Mouse (Mus musculus): ENCODE measurements around the gene Zfr. TPM values are rescaled to one million over a fixed set of nuclear protein-coding genes. Genes with fewer than 3 reads are reported as not detected.
A peak's percentile ranks its signal among the peaks of the same experiment; 100 is the strongest.
"Not testable (repeated sequence)": the region's sequence is repeated elsewhere in the genome, so short reads cannot be mapped to it uniquely, and the experiment has no call there.

Gene Zfr
- polyA plus RNA-seq, 1 experiment from 2014 or later, result 149 TPM

DNA sequence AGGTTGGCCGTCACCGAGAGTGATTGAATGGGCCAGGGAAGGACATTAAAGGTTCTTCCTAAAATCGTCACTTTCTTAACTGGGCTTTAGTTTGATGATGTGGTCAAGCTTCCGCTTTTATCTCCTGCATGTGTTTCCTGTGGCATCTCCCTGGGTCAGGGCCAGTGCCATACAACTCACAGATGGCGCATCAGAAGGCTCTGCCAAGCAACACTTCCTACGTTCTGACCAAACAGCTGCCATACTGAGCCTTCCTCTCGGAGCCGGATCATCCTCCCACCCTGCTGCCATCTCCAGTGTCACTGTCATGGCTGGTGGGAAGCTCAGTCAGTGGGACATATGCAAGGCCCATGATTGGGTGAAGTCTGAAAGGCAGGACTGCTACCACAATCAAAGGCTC lies 93.9 kb downstream of the Zfr start:
- Histone ChIP-seq H3K4me3 (replicated peaks) (no peak overlapping the region), H3K27me3 (no peaks in the 10 kb centered on the region), H3K36me3 (no peaks in the 10 kb centered on the region), H3K27ac (no peak overlapping the region), H3K4me1 (replicated peaks) (peaks cover 54% of the 10 kb centered on the region), H3K9ac (replicated peaks) (no peak overlapping the region), H3K9me3 (no peaks in the 10 kb centered on the region), H3K4me2 (replicated peaks) (no peak overlapping the region)
- ATAC-seq, result no peak
- 87% methylated on average over 8 of the region's 8 CpGs for WGBS

DNA sequence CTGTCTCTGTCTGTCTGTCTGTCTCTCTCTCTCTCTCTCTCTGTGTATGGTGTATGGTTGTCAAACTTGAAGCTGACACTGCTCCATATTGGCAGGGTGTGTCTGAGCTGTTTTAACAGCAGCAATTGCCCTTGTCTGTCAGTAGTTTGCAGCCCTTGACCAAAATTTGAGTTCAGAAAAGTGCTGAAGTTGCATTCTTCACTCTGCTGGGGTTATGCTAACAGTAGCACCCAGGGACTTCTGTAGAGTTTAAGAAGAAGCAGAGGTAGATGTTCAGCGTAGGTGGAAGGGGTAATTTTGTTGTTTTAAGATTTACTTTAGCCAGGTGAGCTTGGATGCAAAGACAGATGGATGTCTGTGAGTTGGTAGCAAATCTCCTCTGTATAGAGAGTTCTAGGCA lies 94.6 kb downstream of the Zfr start:
- WGBS, result 87% methylated on average over 1 of the region's 1 CpGs
- H3K36me3 ChIP-seq, result no peaks in the 10 kb centered on the region
- no peak overlapping the region for H3K4me2 ChIP-seq (replicated peaks)
- peaks cover 50% of the 10 kb centered on the region for H3K4me1 ChIP-seq (replicated peaks)
- H3K4me3 ChIP-seq (replicated peaks), result no peak overlapping the region
- H3K9ac ChIP-seq (replicated peaks), result no peak overlapping the region
- no peaks in the 10 kb centered on the region for H3K27me3 ChIP-seq
- no peak overlapping the region for H3K27ac ChIP-seq
- no peaks in the 10 kb centered on the region for H3K9me3 ChIP-seq
- ATAC-seq, result no peak

DNA sequence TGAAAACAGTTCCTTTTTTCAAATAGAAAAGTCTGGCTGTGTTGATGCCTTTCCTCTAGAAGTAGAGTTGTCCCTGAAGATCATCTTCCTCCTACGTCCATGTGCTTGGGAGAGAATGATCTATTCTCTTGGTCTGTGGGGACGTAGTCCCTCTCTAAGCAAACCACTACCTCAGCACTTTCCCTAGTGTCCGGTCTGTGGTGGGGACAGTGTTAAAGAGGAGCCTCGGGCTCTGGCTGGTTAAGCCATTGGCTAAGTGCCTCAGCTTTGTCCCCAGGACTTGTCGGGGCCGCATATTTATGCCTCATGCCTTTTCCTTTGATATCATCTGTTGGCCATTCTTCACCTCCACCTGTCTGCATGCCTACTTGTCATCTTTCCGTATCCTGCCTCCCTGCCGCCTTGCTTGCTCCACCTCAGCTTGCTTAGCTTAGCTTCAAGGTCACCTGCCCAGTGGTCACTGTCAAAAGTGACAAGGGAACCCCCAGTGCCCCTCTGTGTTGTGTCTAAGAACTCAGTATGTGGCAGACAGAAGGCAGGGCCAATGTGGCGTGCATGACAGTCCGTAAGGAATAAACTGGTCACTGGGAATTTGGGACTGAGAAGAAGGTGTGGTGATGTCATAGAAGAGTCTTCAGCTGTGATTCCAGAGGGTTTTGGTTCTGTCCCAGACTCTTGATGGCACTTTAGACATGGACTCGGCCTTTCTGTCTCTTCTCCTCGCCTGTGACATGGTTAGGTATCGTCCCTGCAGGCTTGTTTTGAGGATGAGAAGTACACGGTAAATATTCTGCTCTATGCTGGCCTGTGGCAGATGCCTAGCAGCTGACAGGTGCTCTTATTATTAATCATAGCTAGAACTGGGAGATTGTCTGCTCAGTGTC lies 97.1 kb downstream of the Zfr start:
- Histone ChIP-seq H3K4me2 (replicated peaks) (no peak overlapping the region), H3K36me3 (no peaks in the 10 kb centered on the region), H3K4me3 (replicated peaks) (no peak overlapping the region), H3K27me3 (no peaks in the 10 kb centered on the region), H3K9me3 (no peaks in the 10 kb centered on the region), H3K27ac (no peak overlapping the region), H3K9ac (replicated peaks) (no peak overlapping the region), H3K4me1 (replicated peaks) (peaks cover 40% of the 10 kb centered on the region)
- no peak for ATAC-seq
- WGBS, result 76% methylated on average over 14 of the region's 14 CpGs

DNA sequence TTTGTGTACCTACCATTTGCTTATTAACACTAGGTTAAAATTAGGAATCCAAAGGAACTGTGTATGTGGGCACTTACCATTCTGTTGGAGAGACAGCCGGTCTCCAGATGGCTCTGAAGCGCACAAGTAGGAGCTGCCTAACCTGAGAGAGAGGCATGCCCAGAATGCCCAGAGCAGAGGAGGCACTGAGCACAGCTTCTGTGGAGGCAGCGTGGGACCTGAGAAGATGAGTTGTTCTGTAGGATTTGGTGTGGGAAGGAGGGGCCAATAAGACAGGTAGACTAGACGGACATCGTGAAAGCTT lies 97.7 kb downstream of the Zfr start:
- Histone ChIP-seq H3K36me3 (no peaks in the 10 kb centered on the region), H3K4me3 (replicated peaks) (no peak overlapping the region), H3K27ac (no peak overlapping the region), H3K4me1 (replicated peaks) (peaks cover 40% of the 10 kb centered on the region), H3K9me3 (no peaks in the 10 kb centered on the region), H3K27me3 (no peaks in the 10 kb centered on the region), H3K4me2 (replicated peaks) (no peak overlapping the region), H3K9ac (replicated peaks) (no peak overlapping the region)
- 94% methylated on average over 5 of the region's 5 CpGs for WGBS
- no peak for ATAC-seq

DNA sequence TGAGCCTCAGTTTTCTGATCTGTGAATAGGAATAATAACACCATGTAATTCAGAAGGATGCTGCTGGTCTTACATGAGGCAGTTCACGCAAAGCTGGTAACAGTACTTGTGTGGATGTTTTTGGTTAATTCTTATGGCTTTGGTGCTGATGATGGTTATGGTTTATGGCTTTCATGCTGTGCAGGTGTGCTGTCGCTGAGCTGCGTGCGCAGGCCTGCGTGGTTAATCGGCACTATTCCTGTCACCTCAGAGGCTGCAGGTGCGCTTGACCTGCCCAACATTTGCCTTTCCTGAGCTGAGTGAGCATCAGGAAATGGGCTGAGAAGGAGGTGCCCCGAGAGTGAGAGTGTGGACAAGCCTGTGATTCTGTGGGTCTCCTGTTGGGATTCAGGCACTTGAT lies 98.5 kb downstream of the Zfr start:
- H3K36me3 ChIP-seq, result no peaks in the 10 kb centered on the region
- no peaks in the 10 kb centered on the region for H3K27me3 ChIP-seq
- WGBS, result 97% methylated on average over 8 of the region's 8 CpGs
- H3K4me3 ChIP-seq (replicated peaks), result no peak overlapping the region
- no peak overlapping the region for H3K9ac ChIP-seq (replicated peaks)
- H3K9me3 ChIP-seq, result no peaks in the 10 kb centered on the region
- ATAC-seq, result no peak
- H3K4me1 ChIP-seq (replicated peaks), result peaks cover 46% of the 10 kb centered on the region
- no peak overlapping the region for H3K4me2 ChIP-seq (replicated peaks)
- no peak overlapping the region for H3K27ac ChIP-seq

DNA sequence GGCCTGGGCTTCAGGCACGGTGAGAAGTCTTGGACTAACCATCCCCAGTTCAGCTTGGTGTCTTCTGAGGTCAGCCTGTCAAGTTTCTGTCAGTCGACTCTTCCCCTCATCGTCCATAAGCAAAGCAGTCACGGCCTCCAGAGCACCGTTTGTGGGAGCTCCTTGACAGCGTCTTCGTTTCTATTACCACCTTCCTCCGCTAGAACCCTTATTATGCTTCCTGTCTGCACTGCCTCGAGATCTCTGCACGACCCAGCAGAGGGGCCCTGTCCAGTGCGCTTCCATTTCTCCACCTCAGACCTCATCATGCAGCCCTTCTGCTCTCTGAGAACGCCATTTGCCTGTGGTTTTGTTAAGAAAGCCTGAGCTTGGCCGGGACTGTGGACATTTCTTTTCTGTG lies 99.2 kb downstream of the Zfr start:
- WGBS, result 83% methylated on average over 13 of the region's 13 CpGs
- no peaks in the 10 kb centered on the region for H3K36me3 ChIP-seq

DNA sequence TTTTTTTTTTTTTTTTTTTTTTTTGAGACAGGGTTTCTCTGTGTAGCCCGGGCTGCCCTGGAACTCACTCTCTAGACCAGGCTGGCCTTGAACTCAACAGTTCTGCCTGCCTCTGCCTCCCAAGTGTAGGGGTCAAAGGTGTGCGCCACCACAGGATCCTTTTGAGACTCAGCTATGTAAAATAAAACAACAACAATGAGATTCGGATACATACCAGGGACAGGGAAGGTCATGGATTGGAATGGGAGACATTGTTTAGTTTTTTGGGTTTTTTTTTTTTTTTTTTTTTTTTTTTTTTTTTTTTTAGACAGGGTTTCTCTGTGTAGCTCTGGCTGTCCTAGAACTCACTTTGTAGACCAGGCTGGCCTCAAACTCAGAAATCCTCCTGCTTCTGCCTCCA lies 99.7 kb downstream of the Zfr start:
- H3K4me3 ChIP-seq (replicated peaks); H3K36me3 ChIP-seq; H3K27me3 ChIP-seq; ATAC-seq; H3K27ac ChIP-seq; H3K9ac ChIP-seq (replicated peaks); H3K4me2 ChIP-seq (replicated peaks); H3K9me3 ChIP-seq: not testable (repeated sequence)
- whole genome bisulfite sequencing, result 83% methylated on average over 3 of the region's 3 CpGs
- peaks cover 51% of the 10 kb centered on the region for H3K4me1 ChIP-seq (replicated peaks)

More for the DNA sequence above, 99.2 kb downstream of the Zfr start:
- Histone ChIP-seq H3K9me3 (no peaks in the 10 kb centered on the region), H3K27me3 (no peaks in the 10 kb centered on the region), H3K27ac (no peak overlapping the region), H3K4me3 (replicated peaks) (no peak overlapping the region), H3K4me1 (replicated peaks) (peaks cover 46% of the 10 kb centered on the region), H3K9ac (replicated peaks) (no peak overlapping the region), H3K4me2 (replicated peaks) (no peak overlapping the region)
- ATAC-seq, result no peak

DNA sequence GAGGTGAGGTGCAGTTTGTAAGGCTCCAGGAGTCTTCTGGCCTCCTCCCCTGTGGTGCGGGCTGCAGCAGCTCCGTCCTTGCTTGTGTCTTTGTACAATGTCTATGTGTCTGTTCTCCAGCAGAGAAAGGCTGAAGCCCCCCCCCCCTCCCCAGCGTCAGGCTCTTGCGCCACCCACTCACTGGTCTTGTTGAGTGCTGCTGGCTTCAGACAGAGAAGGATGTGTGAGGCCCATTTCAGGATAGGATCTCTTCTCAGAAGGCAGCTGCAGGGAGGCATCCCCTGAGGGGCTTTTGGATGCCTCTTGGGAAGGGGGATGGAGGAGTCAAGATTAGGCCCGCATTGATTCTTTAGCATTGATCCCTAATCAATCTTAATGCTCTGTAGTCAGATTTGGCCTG lies 100.2 kb downstream of the Zfr start:
- no peaks in the 10 kb centered on the region for H3K36me3 ChIP-seq
- ATAC-seq, result no peak
- no peak overlapping the region for H3K4me3 ChIP-seq (replicated peaks)
- 36% methylated on average over 5 of the region's 5 CpGs for WGBS
- H3K9me3 ChIP-seq, result no peaks in the 10 kb centered on the region
- H3K27me3 ChIP-seq, result no peaks in the 10 kb centered on the region
- H3K9ac ChIP-seq (replicated peaks), result no peak overlapping the region
- peaks cover 54% of the 10 kb centered on the region for H3K4me1 ChIP-seq (replicated peaks)
- no peak overlapping the region for H3K27ac ChIP-seq
- no peak overlapping the region for H3K4me2 ChIP-seq (replicated peaks)

DNA sequence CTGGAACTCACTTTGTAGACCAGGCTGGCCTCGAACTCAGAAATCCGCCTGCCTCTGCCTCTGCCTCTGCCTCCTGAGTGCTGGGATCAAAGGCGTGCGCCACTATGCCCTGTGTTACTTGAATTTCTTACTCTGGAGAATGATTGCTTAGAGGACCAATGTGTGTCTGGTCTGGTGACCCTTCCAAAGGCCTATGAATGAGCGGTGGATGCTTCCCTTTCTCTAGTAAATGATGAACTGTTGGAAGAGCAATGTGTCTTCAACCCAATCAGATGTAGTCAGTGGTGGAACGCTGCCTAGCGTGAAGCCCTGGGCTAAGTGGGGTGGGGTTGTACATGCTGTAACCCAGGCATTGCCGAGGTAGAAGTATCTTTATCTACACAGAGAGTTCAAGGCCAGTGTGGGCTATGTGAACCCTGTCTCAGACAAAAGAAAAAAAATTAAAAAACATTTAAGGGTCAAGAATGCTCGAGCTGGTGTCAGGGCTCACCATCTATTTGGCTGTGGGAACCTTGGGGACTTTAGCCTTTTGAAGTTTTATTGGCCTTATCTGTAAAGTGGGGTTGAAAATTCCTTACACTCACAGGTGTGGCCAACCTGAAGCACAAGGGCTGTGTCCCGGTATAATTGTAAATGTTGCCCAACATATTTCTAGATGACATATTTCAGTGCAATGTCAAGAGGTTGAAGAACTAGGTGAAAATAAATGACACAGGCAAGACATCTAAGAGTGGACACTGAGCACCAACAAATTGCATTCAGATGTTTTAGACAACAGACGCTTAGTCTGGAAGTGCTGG lies 101.2 kb downstream of the Zfr start:
- Histone ChIP-seq H3K9me3 (no peaks in the 10 kb centered on the region), H3K4me2 (replicated peaks) (no peak overlapping the region), H3K27me3 (no peaks in the 10 kb centered on the region), H3K36me3 (no peaks in the 10 kb centered on the region), H3K4me1 (replicated peaks) (peaks cover 59% of the 10 kb centered on the region), H3K27ac (no peak overlapping the region), H3K4me3 (replicated peaks) (no peak overlapping the region), H3K9ac (replicated peaks) (no peak overlapping the region)
- ATAC-seq, result no peak
- WGBS, result 97% methylated on average over 11 of the region's 11 CpGs

DNA sequence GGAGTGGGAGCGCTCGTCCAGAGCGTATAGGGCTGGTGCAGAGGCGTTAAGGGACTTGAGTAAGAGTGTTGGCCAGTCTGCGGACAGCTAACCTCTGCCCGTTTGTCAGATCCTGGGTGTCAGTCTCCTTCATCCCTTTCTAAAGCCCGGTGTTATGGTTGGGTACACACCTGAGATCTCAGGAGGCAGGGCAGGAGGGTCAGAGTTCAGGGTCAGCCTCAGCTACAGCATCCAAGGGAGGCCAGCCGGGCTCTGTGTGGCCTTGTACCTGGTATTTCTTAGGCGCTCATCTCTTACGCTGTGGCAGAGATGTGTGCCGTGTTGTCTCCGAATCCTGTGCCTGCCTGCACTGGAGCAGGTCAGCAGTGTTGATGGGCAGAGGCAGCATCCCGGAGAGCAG lies 103.5 kb downstream of the Zfr start:
- H3K4me1 ChIP-seq (replicated peaks), result peaks cover 45% of the 10 kb centered on the region
- no peak overlapping the region for H3K4me2 ChIP-seq (replicated peaks)
- H3K36me3 ChIP-seq, result no peaks in the 10 kb centered on the region
- peak overlapping the region; percentile 35; the same call in 1 of the 2 replicates for H3K27ac ChIP-seq
- H3K9ac ChIP-seq (replicated peaks), result no peak overlapping the region
- H3K4me3 ChIP-seq (replicated peaks), result no peak overlapping the region
- 84% methylated on average over 13 of the region's 13 CpGs for WGBS
- no peak for ATAC-seq
- H3K9me3 ChIP-seq, result no peaks in the 10 kb centered on the region
- H3K27me3 ChIP-seq, result no peaks in the 10 kb centered on the region

DNA sequence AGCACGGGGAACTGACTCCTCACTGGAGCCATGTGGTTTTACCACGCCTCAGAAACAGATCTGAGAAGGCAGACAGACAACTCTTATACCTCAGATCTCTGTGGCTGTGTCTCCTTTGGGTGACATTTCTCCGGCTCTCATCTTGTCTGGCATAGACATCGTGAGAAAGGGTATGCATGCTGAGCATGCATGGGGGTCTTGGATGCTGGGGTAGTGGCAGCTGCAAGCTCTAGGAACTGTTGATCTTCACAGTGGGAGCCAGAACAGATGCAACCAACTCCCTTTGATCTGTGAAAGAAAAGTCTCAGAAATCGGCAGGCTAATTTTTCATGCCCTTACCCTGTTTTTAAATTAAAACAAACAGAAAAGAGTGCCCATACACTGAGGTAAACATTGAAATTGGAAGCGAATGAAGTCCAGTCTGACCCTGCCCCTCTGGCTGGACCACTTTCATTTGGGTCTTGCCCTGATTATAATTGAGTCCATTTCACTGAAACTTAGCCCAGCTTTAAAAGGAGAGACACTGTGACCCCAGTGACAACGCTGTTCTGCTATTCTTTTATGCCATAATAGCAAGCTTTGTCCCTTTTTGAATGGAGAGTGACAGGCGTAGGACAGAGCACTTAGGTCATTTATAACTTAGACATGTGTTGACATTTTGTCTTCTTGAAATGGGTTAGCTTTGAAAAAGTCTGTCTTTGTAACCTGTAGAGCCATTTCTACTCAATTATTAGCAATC lies 105.1 kb downstream of the Zfr start:
- Histone ChIP-seq H3K4me3 (replicated peaks) (no peak overlapping the region), H3K36me3 (no peaks in the 10 kb centered on the region), H3K27ac (peak overlapping the region; percentile 5; the same call in 1 of the 2 replicates), H3K9me3 (no peaks in the 10 kb centered on the region), H3K27me3 (no peaks in the 10 kb centered on the region), H3K4me2 (replicated peaks) (no peak overlapping the region), H3K9ac (replicated peaks) (no peak overlapping the region), H3K4me1 (replicated peaks) (peaks cover 39% of the 10 kb centered on the region)
- whole genome bisulfite sequencing, result 14% methylated on average over 8 of the region's 8 CpGs
- peak; percentile 59; the same call in 1 of the 2 replicates for ATAC-seq

DNA sequence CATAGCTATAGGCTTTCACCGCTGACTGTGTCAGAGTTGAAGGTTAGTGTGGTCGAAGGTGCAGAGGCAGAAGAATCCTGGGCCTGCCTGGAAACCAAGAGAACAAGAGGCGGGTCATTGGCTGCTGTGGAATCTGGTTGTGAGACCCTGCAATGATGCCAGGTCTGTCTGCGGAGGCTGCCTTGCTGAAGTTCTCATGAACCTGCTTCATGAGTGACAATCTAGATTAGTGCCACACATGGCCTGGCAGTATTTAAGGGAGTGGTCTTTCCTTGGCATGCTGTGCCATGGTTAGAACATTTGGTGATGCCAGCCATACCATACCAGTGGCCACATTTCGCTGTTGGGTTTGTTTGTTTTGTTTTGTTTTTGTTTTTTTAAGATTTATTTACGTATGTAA lies 105.8 kb downstream of the Zfr start:
- H3K4me2 ChIP-seq (replicated peaks), result no peak overlapping the region
- H3K4me1 ChIP-seq (replicated peaks), result peaks cover 37% of the 10 kb centered on the region
- no peaks in the 10 kb centered on the region for H3K27me3 ChIP-seq
- no peak overlapping the region for H3K4me3 ChIP-seq (replicated peaks)
- H3K36me3 ChIP-seq, result no peaks in the 10 kb centered on the region
- no peak for ATAC-seq
- WGBS, result 64% methylated on average over 6 of the region's 6 CpGs
- H3K9ac ChIP-seq (replicated peaks), result no peak overlapping the region
- peak overlapping the region; percentile 46; the same call in 1 of the 2 replicates for H3K27ac ChIP-seq
- no peaks in the 10 kb centered on the region for H3K9me3 ChIP-seq
